Mouse (Mus musculus) neural tube, embryonic 13.5 days (tissue): ENCODE measurements around the gene Ndufs7. TPM values are rescaled to one million over a fixed set of nuclear protein-coding genes. Genes with fewer than 3 reads are reported as not detected.

ENCODE experiments used
- ATAC-seq: fragments of 200-750 bp; cut with Nextera tagmentation; 2 replicates; pipeline ENCODE4 v1.8.0; 2017; ENCODE audit warnings: low read depth, mild to moderate bottlenecking, moderate TSS enrichment, moderate library complexity
- H3K27ac ChIP-seq: fragments of 300-500 bp; sonication (generic); replicated peaks from 2 replicates; pipeline ENCODE4 v1.5.1; 2015; ENCODE audit warnings: moderate library complexity, mild to moderate bottlenecking, inconsistent platforms
- H3K27me3 ChIP-seq: fragments of 300-500 bp; sonication (generic); 2 replicates; pipeline ENCODE4 v1.6.1; 2015; ENCODE audit warnings: mild to moderate bottlenecking, inconsistent platforms
- H3K36me3 ChIP-seq: fragments of 300-500 bp; sonication (generic); 2 replicates; pipeline ENCODE4 v1.6.1; 2015; ENCODE audit warnings: mild to moderate bottlenecking, inconsistent platforms
- H3K4me1 ChIP-seq: fragments of 300-500 bp; sonication (generic); replicated peaks from 2 replicates; pipeline ENCODE4 v1.6.1; 2015; ENCODE audit warnings: inconsistent platforms
- H3K4me2 ChIP-seq: fragments of 300-500 bp; sonication (generic); 2 replicates; pipeline ENCODE4 v1.6.1; 2015; ENCODE audit warnings: inconsistent platforms, mild to moderate bottlenecking, moderate library complexity
- H3K4me3 ChIP-seq: fragments of 300-500 bp; sonication (generic); 2 replicates; pipeline ENCODE4 v1.5.1; 2015; ENCODE audit warnings: mild to moderate bottlenecking, inconsistent platforms
- H3K9ac ChIP-seq: fragments of 300-500 bp; sonication (generic); 2 replicates; pipeline ENCODE4 v1.6.1; 2015; ENCODE audit warnings: moderate library complexity, mild to moderate bottlenecking, inconsistent platforms
- H3K9me3 ChIP-seq: fragments of 300-500 bp; sonication (generic); 2 replicates; pipeline ENCODE4 v1.6.1; 2016; ENCODE audit warnings: inconsistent platforms
- WGBS: fragments of 180-500 bp; shearing (Covaris S2); methylation state at CpG from one replicate; pipeline ENCODE4 v1.1.7; 2015; 5-methylcytosine and 5-hydroxymethylcytosine counted together
- polyA plus RNA-seq: library from polyadenylated mRNA; unstranded; fragments of >200 nt; fragmentation: Nextera tagmentation; extraction: Ambion mirVana; gene quantifications from 2 replicates; pipeline ENCODE4 v1.2.1, GENCODE M21; 2015

Ndufs7 gene
- polyA plus RNA-seq, 1 experiment from 2014 or later: 275 TPM

- no peaks in the 10 kb centered on the region for H3K27me3 ChIP-seq
- no peak overlapping the region for H3K4me3 ChIP-seq
- H3K9ac ChIP-seq: no peak overlapping the region
- WGBS: 96% methylated on average over 12 of the region's 12 CpGs
- ATAC-seq: no peak
- H3K36me3 ChIP-seq: peaks cover 62% of the 10 kb centered on the region
- H3K4me1 ChIP-seq: peaks cover 10% of the 10 kb centered on the region
- no peak overlapping the region for H3K4me2 ChIP-seq
- no peak overlapping the region for H3K27ac ChIP-seq
- H3K9me3 ChIP-seq: no peaks in the 10 kb centered on the region
These were observed 39.2 kb downstream of the Ndufs7 start for GRCm38 (mm10) chr10:80288097-80288496.

DNA sequence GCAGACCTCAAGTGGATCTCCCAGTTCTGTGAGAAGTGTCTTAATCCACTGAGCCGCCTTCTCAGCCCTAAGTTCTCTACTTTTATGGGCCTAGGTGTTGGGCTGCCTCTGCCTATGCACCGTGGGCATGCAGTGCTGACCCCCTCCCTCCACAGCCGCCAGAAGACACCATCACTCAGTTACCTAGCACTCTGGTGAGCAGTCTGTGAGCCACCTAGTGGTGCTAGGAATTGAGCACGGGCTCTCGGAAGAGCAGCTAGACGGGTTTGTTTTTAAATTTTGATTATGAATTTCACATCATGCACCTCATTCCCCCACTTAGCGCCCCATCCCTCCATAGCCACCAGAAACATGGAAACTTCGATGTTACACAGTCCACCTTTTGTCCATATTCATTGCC is 39.7 kb downstream of the Ndufs7 start:
- 79% methylated on average over 8 of the region's 8 CpGs for WGBS
- Histone ChIP-seq H3K9ac (no peak overlapping the region), H3K4me3 (no peak overlapping the region), H3K36me3 (peaks cover 62% of the 10 kb centered on the region), H3K27ac (no peak overlapping the region), H3K4me2 (no peak overlapping the region), H3K4me1 (peaks cover 15% of the 10 kb centered on the region), H3K9me3 (no peaks in the 10 kb centered on the region), H3K27me3 (no peaks in the 10 kb centered on the region)
- no peak for ATAC-seq

DNA sequence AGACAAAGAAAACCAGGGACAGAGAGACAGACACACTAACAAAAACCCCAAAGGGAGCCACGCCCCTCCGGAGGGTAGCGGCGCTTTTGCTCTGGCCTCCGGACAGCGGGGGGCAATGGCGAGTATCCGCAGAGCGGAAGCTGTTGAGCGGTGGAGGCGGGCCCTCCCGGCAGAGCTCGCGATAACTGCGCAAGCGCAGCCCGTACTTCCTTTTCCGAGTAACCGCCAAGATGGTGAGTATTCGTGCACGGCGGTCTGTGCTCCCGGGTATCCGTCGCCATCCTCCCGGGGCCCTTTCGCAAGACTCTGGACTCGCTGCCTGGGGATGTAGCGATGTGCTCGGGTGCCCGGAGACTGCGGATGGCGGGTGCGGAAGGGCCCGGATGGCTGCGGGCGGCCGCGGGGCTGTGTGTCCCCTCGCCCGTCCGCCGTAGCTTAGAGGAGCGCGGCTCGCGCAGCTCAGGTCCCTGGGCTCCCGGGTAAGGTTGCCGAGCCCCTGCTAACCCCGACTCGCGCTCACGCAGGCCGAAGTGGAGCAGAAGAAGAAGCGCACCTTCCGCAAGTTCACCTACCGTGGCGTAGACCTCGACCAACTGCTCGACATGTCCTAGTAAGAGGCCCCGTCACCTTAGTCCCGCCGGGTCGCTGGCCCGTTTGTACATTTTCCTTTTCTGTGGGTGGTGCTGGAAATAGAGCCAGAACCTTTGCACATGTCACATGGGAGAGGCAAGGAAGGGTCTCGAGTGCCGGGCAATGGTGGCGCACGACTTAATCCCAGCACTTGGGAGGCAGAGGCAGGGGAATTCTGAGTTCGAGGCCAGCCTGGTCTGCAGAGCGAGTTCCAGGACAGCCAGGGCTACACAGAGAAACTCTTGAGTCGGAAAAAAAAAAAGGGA is 43.6 kb downstream of the Ndufs7 start, which contains the start of gene Rps15:
Gene Rps15 (plus strand): TSS at position 203 of the 896 bp plus-strand sequence.
- peak within 1 kb of the TSS; percentile 97 for H3K4me3 ChIP-seq
- peaks cover 54% of the 10 kb centered on the region for H3K4me1 ChIP-seq
- H3K27ac ChIP-seq: peak within 1 kb of the TSS; percentile 91
- H3K4me2 ChIP-seq: peak within 1 kb of the TSS; percentile 100
- peaks cover 39% of the 10 kb centered on the region for H3K36me3 ChIP-seq
- no peaks in the 10 kb centered on the region for H3K27me3 ChIP-seq
- ATAC-seq: peak; percentile 69
- peak within 1 kb of the TSS; percentile 100 for H3K9ac ChIP-seq
- WGBS: under 1% methylated on average over 72 of the region's 72 CpGs
- no peaks in the 10 kb centered on the region for H3K9me3 ChIP-seq

DNA sequence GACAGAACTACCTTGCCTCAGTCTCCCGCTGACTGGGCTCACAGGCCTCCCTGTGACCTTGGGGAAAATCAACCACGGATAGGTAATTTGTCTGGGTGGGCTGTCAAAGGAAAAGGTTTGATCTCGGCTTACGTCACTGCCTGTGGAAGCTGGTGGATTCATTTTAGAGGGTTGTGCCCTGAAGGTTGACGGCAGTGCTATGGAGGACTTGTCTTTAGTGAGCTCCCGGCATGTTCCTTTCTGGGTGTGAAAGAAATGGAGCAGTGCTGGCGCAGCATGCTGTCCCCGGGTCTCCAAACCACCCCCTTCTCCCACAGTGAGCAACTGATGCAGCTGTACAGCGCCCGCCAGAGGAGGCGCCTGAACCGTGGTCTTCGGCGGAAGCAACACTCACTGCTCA is 44.4 kb downstream of the Ndufs7 start:
- H3K4me3 ChIP-seq: peak overlapping the region; percentile 97
- peaks cover 32% of the 10 kb centered on the region for H3K36me3 ChIP-seq
- peak overlapping the region; percentile 100 for H3K9ac ChIP-seq
- no peak for ATAC-seq
- H3K9me3 ChIP-seq: no peaks in the 10 kb centered on the region
- peak overlapping the region; percentile 100 for H3K4me2 ChIP-seq
- WGBS: 21% methylated on average over 14 of the region's 14 CpGs
- H3K4me1 ChIP-seq: peaks cover 62% of the 10 kb centered on the region
- no peaks in the 10 kb centered on the region for H3K27me3 ChIP-seq
- H3K27ac ChIP-seq: peak overlapping the region; percentile 91

GRCm38 (mm10) chr10:80294311-80294710 is 45.4 kb downstream of the Ndufs7 start:
- H3K4me2 ChIP-seq: 0 out of 2 replicates have a peak overlapping the region, but pooled peaks have one; percentile 100
- H3K27me3 ChIP-seq: no peaks in the 10 kb centered on the region
- no peak overlapping the region for H3K4me3 ChIP-seq
- H3K4me1 ChIP-seq: peaks cover 66% of the 10 kb centered on the region
- H3K36me3 ChIP-seq: peaks cover 23% of the 10 kb centered on the region
- 71% methylated on average over 4 of the region's 4 CpGs for WGBS
- no peaks in the 10 kb centered on the region for H3K9me3 ChIP-seq
- H3K27ac ChIP-seq: 0 out of 2 replicates have a peak overlapping the region, but pooled peaks have one; percentile 1
- peak overlapping the region; percentile 100 for H3K9ac ChIP-seq
- ATAC-seq: no peak

GRCm38 (mm10) chr10:80294788-80295303 is 45.9 kb downstream of the Ndufs7 start:
- 41% methylated on average over 7 of the region's 7 CpGs for WGBS
- Histone ChIP-seq H3K4me2 (peak overlapping the region; percentile 99), H3K36me3 (peaks cover 21% of the 10 kb centered on the region), H3K4me1 (peaks cover 71% of the 10 kb centered on the region), H3K9me3 (no peaks in the 10 kb centered on the region), H3K27ac (peak overlapping the region; percentile 97), H3K4me3 (no peak overlapping the region), H3K9ac (peak overlapping the region; percentile 100), H3K27me3 (no peaks in the 10 kb centered on the region)
- no peak for ATAC-seq

GRCm38 (mm10) chr10:80295618-80296425 is 46.9 kb downstream of the Ndufs7 start, which contains the start of gene Apc2:
Gene Apc2, plus strand, starts transcription at chr10:80295977.
- peaks cover 21% of the 10 kb centered on the region for H3K36me3 ChIP-seq
- peak within 1 kb of the TSS; percentile 99 for H3K4me2 ChIP-seq
- peaks cover 78% of the 10 kb centered on the region for H3K4me1 ChIP-seq
- no peaks in the 10 kb centered on the region for H3K27me3 ChIP-seq
- peak; percentile 51 for ATAC-seq
- peak within 1 kb of the TSS; percentile 100 for H3K9ac ChIP-seq
- under 1% methylated on average over 26 of the region's 26 CpGs for WGBS
- H3K9me3 ChIP-seq: no peaks in the 10 kb centered on the region
- H3K4me3 ChIP-seq: peak within 1 kb of the TSS; percentile 44
- H3K27ac ChIP-seq: peak within 1 kb of the TSS; percentile 97

DNA sequence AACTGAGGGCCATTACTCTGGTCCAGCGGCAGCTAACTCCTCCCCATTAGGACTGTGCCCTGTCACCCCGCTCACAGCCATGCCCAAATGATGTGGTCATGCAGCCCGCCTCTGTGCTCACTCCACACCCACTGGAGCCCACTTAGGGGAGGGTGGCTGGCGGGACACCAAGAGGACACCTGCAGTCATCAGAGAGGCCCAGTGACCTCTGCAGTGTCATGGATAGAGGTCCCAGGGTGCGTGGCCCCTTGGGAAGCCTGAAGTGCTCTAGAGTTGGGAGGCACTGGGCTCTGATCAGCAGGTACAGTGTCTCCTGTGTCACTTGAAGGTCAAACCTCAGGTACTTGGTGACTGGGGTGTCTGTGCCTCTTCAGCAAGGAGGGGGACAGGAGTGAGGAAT is 47.9 kb downstream of the Ndufs7 start:
- ATAC-seq: no peak
- Histone ChIP-seq H3K9me3 (no peaks in the 10 kb centered on the region), H3K4me2 (peak overlapping the region; percentile 99), H3K4me1 (peaks cover 85% of the 10 kb centered on the region), H3K27me3 (no peaks in the 10 kb centered on the region), H3K27ac (peak overlapping the region; percentile 97), H3K4me3 (peak overlapping the region; percentile 44), H3K9ac (peak overlapping the region; percentile 100), H3K36me3 (peaks cover 25% of the 10 kb centered on the region)
- WGBS: 74% methylated on average over 5 of the region's 5 CpGs

DNA sequence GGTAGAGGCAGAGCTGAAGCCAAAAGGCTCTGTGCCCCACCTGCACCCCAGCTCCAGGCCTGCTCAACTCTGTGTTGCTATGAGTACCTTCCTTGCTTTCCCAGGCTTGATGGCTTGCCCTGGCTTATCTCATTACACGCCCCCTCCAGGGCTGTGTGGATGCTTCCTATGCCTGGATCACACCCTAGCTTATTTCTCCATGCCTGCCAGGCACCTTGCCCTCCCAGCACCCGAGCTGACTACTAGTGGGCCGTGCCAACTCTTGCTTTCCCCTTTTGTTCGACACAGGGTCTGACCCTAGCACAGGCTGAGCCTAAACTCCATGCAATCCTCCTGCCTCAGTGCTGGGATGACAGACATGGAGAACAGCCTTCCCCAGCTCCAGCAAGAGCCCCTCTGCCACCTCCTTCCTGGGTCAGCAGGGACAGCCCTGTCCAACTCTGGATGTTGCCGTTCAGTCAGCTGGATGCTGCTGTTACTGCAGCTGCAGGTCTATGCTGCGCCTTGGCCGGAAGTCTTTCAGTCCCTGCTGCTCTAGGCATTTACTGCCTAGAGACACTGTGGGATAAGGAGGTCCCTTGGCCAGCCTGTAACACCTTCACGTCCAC is 48.7 kb downstream of the Ndufs7 start:
- WGBS: 69% methylated on average over 8 of the region's 8 CpGs
- Histone ChIP-seq H3K4me3 (peak overlapping the region; percentile 44; the same call in 1 of the 2 replicates), H3K27ac (peak overlapping the region; percentile 97), H3K4me2 (peak overlapping the region; percentile 99), H3K36me3 (peaks cover 33% of the 10 kb centered on the region), H3K9ac (peak overlapping the region; percentile 100), H3K4me1 (peaks cover 90% of the 10 kb centered on the region), H3K9me3 (no peaks in the 10 kb centered on the region), H3K27me3 (no peaks in the 10 kb centered on the region)
- no peak for ATAC-seq

GRCm38 (mm10) chr10:80298571-80299281 is 49.8 kb downstream of the Ndufs7 start:
- Histone ChIP-seq H3K4me2 (peak overlapping the region; percentile 99), H3K36me3 (peaks cover 35% of the 10 kb centered on the region), H3K9ac (peak overlapping the region; percentile 100), H3K4me3 (peak overlapping the region; percentile 59), H3K27me3 (no peaks in the 10 kb centered on the region), H3K9me3 (no peaks in the 10 kb centered on the region), H3K27ac (peak overlapping the region; percentile 97), H3K4me1 (peaks cover 90% of the 10 kb centered on the region)
- 3% methylated on average over 26 of the region's 26 CpGs for WGBS
- peak; percentile 75 for ATAC-seq

DNA sequence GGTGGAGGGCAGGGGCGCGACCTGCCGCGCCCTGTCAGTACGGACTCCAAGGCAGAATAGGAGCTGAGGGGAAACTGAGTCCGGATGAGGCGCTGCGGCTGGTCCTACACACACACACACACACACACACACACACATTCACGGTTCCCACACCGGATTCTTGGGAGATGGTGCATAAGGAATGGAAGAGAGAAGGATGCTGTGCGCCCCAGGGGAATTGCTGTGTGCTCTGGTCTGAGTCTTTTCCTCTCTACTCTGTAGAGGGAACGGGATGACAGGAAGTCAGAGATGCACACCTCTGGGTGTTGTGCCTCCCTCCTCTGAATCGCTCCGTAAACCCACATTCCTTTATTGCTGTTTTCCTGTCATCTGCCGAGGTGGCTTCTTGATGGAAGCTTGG is 50.4 kb downstream of the Ndufs7 start:
- peak overlapping the region; percentile 100 for H3K9ac ChIP-seq
- peak overlapping the region; percentile 99 for H3K4me2 ChIP-seq
- H3K4me3 ChIP-seq: peak overlapping the region; percentile 59
- peak; percentile 4; the same call in 1 of the 2 replicates for ATAC-seq
- peaks cover 90% of the 10 kb centered on the region for H3K4me1 ChIP-seq
- no peaks in the 10 kb centered on the region for H3K27me3 ChIP-seq
- peaks cover 35% of the 10 kb centered on the region for H3K36me3 ChIP-seq
- H3K27ac ChIP-seq: peak overlapping the region; percentile 97
- WGBS: 6% methylated on average over 15 of the region's 15 CpGs
- no peaks in the 10 kb centered on the region for H3K9me3 ChIP-seq
